Mouse (Mus musculus) brain, embryonic 14.5 days (tissue): ENCODE results near the gene Serpinb1a.

Experiments
- CTCF ChIP-seq: fragments of 200-500 bp; IDR thresholded peaks from 2 replicates; pipeline ENCODE4 v1.5.1; 2012; ENCODE audit warnings: inconsistent platforms, mild to moderate bottlenecking, moderate library complexity, borderline replicate concordance; ENCODE audit not compliant: insufficient read depth, insufficient read length; ENCODE audit errors: extremely low read depth
- POLR2A ChIP-seq: fragments of 200-500 bp; IDR thresholded peaks from 2 replicates; pipeline ENCODE4 v1.6.1; 2012; ENCODE audit warnings: mild to moderate bottlenecking, inconsistent platforms, borderline replicate concordance; ENCODE audit not compliant: poor library complexity, insufficient read depth, insufficient read length, severe bottlenecking; ENCODE audit errors: extremely low read depth

DNA sequence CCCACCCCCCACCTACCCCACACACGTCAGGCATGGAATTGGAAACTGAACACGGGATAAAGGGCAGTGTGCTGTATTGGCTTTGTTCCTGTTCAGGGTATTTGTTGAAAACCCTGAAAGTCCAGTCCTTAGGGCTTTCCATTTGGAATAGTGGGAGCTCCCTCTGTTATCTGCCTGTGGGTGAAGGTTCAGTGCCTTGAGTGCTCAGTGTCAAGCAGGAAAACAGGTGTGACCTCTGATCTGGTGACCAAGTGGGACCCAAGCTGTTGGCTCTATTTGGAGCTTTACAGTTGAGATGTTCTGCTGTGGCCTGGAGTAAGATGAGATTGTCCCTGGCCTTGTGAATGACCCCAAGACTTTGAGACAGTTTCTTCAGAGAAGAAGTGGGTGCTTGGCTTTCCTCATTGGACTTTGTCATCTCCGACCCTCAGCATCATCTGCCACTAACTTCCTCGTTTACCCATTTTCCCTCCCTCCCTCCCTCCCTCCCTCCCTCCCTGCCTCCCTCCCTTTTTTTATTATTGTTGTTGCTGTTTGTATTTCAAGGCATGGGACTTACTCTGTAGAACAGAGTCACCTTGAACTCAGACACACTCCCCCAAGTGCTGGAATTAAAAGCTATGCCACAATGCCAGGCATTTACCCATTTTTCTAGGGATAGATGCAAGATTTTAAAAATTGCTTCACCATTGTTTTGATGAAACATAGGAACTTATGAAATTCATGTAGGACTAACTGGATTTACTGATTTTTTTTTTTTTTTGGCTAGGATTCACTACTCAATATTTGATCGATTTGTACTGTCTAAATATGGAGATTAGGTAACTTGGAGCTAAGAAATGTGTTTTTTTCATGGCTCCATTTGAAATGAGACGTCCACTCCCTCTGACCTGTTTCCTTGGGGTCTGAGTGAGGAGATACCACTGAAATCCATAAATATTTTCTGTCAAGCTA is 26.3 kb downstream of the Serpinb1a start:
- no peak for TF ChIP-seq CTCF
- no peak for TF ChIP-seq POLR2A
